ENCODE assay signal across 8 mouse cellular contexts in genomic region chr17:34587814-34588213, GRCm38 (mm10). TPM values are rescaled to one million over a fixed set of nuclear protein-coding genes. Genes with fewer than 3 reads are reported as not detected.
DNase-seq lines count a peak whose midpoint lies in the region; ATAC-seq and TF ChIP-seq lines count a peak whose summit lies in the region.

No protein-coding gene starts in this region.

- peak overlapping the region; percentile 74 for H3K4me3 ChIP-seq in kidney, postnatal 0 days (replicated peaks; ENCODE audit: low read depth, low read length)
- peak overlapping the region; percentile 87 for H3K4me3 ChIP-seq in brown adipose tissue, adult 24 weeks (ENCODE audit: insufficient read depth, low read depth, low read length)
- H3K4me3 ChIP-seq in hindbrain, embryonic 16.5 days (ENCODE audit: low read length), result peak overlapping the region; percentile 70
- H3K4me3 ChIP-seq in midbrain, postnatal 0 days (ENCODE audit: low read depth, low read length), result peak overlapping the region; percentile 71

- peaks cover 43% of the 10 kb centered on the region for H3K4me1 ChIP-seq in kidney, postnatal 0 days (replicated peaks; ENCODE audit: insufficient read depth, low read length)
- peaks cover 16% of the 10 kb centered on the region for H3K4me1 ChIP-seq in brown adipose tissue, adult 24 weeks (ENCODE audit: control insufficient read depth, insufficient read depth, insufficient read length, low read length)
- peaks cover 27% of the 10 kb centered on the region for H3K4me1 ChIP-seq in hindbrain, embryonic 16.5 days (ENCODE audit: control insufficient read depth, insufficient read depth, low read depth, low read length)
- peaks cover 27% of the 10 kb centered on the region for H3K4me1 ChIP-seq in midbrain, postnatal 0 days (ENCODE audit: insufficient read depth, low read length)

- no peak for TF ChIP-seq CTCF in kidney, postnatal 0 days (IDR thresholded peaks at IDR 0.05; ENCODE audit: low read depth)
- no peak for TF ChIP-seq CTCF in midbrain, postnatal 0 days (IDR thresholded peaks at IDR 0.05)

- no peaks in the 10 kb centered on the region for H3K27me3 ChIP-seq in kidney, postnatal 0 days (ENCODE audit: insufficient read depth, low read length)
- H3K27me3 ChIP-seq in hindbrain, embryonic 16.5 days (replicated peaks; ENCODE audit: control insufficient read depth, insufficient read depth, low read length), result no peaks in the 10 kb centered on the region
- H3K27me3 ChIP-seq in midbrain, postnatal 0 days (ENCODE audit: insufficient read depth, low read length), result no peaks in the 10 kb centered on the region

- DNase-seq in kidney, postnatal 0 days (ENCODE audit: low spot score), result no peak
- DNase-seq in kidney, postnatal 25 days, result no peak
- DNase-seq in midbrain, postnatal 0 days (ENCODE audit: low spot score), result no peak
- no peak for DNase-seq in spleen, postnatal 14 days (ENCODE audit: low spot score in 2 of 2)
- DNase-seq in layer of hippocampus, postnatal 14 days (ENCODE audit: low spot score in 2 of 2), result no peak
- no peak for DNase-seq in cerebellum, adult 11 months

- WGBS in kidney, postnatal 0 days, result 2% methylated on average over 19 of the region's 19 CpGs
- 3% methylated on average over 19 of the region's 19 CpGs for WGBS in hindbrain, embryonic 16.5 days
- WGBS in midbrain, postnatal 0 days, result 4% methylated on average over 19 of the region's 19 CpGs

- H3K27ac ChIP-seq in kidney, postnatal 0 days, result peak overlapping the region; percentile 89
- peak overlapping the region; percentile 81 for H3K27ac ChIP-seq in brown adipose tissue, adult 24 weeks (replicated peaks; ENCODE audit: low read depth, low read length)
- H3K27ac ChIP-seq in hindbrain, embryonic 16.5 days (ENCODE audit: low read depth, low read length), result peak overlapping the region; percentile 99
- H3K27ac ChIP-seq in midbrain, postnatal 0 days (ENCODE audit: low read depth, low read length), result peak overlapping the region; percentile 99

- no peak; the same call in 1 of the 2 replicates for ATAC-seq in kidney, postnatal 0 days (replicated peaks; ENCODE audit: low FRiP score, low read depth)
- no peak for ATAC-seq in hindbrain, embryonic 16.5 days
- no peak for ATAC-seq in midbrain, postnatal 0 days (ENCODE audit: low FRiP score)

- H3K36me3 ChIP-seq in kidney, postnatal 0 days (ENCODE audit: insufficient read depth, low read length), result no peaks in the 10 kb centered on the region
- H3K36me3 ChIP-seq in hindbrain, embryonic 16.5 days (ENCODE audit: control insufficient read depth, insufficient read depth, low read length), result no peaks in the 10 kb centered on the region
- no peaks in the 10 kb centered on the region for H3K36me3 ChIP-seq in midbrain, postnatal 0 days (ENCODE audit: insufficient read depth, low read length)

- peak overlapping the region; percentile 98 for H3K4me2 ChIP-seq in kidney, postnatal 0 days (ENCODE audit: low read length)
- H3K4me2 ChIP-seq in hindbrain, embryonic 16.5 days (ENCODE audit: low read length), result peak overlapping the region; percentile 69
- peak overlapping the region; percentile 65 for H3K4me2 ChIP-seq in midbrain, postnatal 0 days (ENCODE audit: low read depth, low read length, poor library complexity, severe bottlenecking)

- H3K9me3 ChIP-seq in kidney, postnatal 0 days (replicated peaks; ENCODE audit: low read length), result no peaks in the 10 kb centered on the region
- H3K9me3 ChIP-seq in hindbrain, embryonic 16.5 days (ENCODE audit: control insufficient read depth, low read length), result no peaks in the 10 kb centered on the region
- H3K9me3 ChIP-seq in midbrain, postnatal 0 days (ENCODE audit: low read length), result no peaks in the 10 kb centered on the region

- H3K9ac ChIP-seq in kidney, postnatal 0 days (ENCODE audit: low read depth, low read length), result peak overlapping the region; percentile 85
- H3K9ac ChIP-seq in hindbrain, embryonic 16.5 days (ENCODE audit: low read depth, low read length), result peak overlapping the region; percentile 81
- peak overlapping the region; percentile 79 for H3K9ac ChIP-seq in midbrain, postnatal 0 days (replicated peaks; ENCODE audit: low read length, poor library complexity, severe bottlenecking)

RNA-seq across cellular contexts. Expression of gene Gpsm3, which starts 1.8 kb away (rescaled TPM):
- polyA plus RNA-seq in kidney, postnatal 0 days (2015; fragmentation: Nextera tagmentation; extraction: Ambion mirVana), result 28.5 and 29.5 TPM in 2 replicates
- 3.3 and 7.5 TPM in 2 replicates for polyA plus RNA-seq in brown adipose tissue, adult 24 weeks (2012; ENCODE audit: insufficient read depth, insufficient read length, missing spikeins)
- polyA plus RNA-seq in hindbrain, embryonic 16.5 days (2015; fragmentation: Nextera tagmentation; extraction: Ambion mirVana), result 3.4 and 4.9 TPM in 2 replicates
- 1.2 and 4.4 TPM in 2 replicates for total RNA-seq in midbrain, postnatal 0 days (2014; rRNA removed)
- 5.5 and 6.9 TPM in 2 replicates for polyA plus RNA-seq in midbrain, postnatal 0 days (2015; fragmentation: Nextera tagmentation; extraction: Ambion mirVana)
- 1 to 10 TPM; 3.1 to 3.5 TPM for total RNA-seq in layer of hippocampus, postnatal 14 days (2021)

RNA-seq across cellular contexts. Expression of gene Pbx2, which starts 3.3 kb away (rescaled TPM):
- polyA plus RNA-seq in kidney, postnatal 0 days (2015; fragmentation: Nextera tagmentation; extraction: Ambion mirVana), result 13.0 and 13.2 TPM in 2 replicates
- 19.9 and 35.5 TPM in 2 replicates for polyA plus RNA-seq in brown adipose tissue, adult 24 weeks (2012; ENCODE audit: insufficient read depth, insufficient read length, missing spikeins)
- 7.3 and 8.3 TPM in 2 replicates for polyA plus RNA-seq in hindbrain, embryonic 16.5 days (2015; fragmentation: Nextera tagmentation; extraction: Ambion mirVana)
- total RNA-seq in midbrain, postnatal 0 days (2014; rRNA removed), result 84.8 and 95.6 TPM in 2 replicates
- 9.5 and 9.6 TPM in 2 replicates for polyA plus RNA-seq in midbrain, postnatal 0 days (2015; fragmentation: Nextera tagmentation; extraction: Ambion mirVana)
- total RNA-seq in layer of hippocampus, postnatal 14 days (2021), result 10 to 100 TPM; 43.5 to 52.7 TPM

RNA-seq across cellular contexts. Expression of gene Ager, which starts 9.8 kb away (rescaled TPM):
- 7.4 and 7.9 TPM in 2 replicates for polyA plus RNA-seq in kidney, postnatal 0 days (2015; fragmentation: Nextera tagmentation; extraction: Ambion mirVana)
- polyA plus RNA-seq in brown adipose tissue, adult 24 weeks (2012; ENCODE audit: insufficient read depth, insufficient read length, missing spikeins), result not detected in 2 replicates
- 1.3 and 1.6 TPM in 2 replicates for polyA plus RNA-seq in hindbrain, embryonic 16.5 days (2015; fragmentation: Nextera tagmentation; extraction: Ambion mirVana)
- total RNA-seq in midbrain, postnatal 0 days (2014; rRNA removed), result 1.7 and 2.1 TPM in 2 replicates
- 1.6 and 2.0 TPM in 2 replicates for polyA plus RNA-seq in midbrain, postnatal 0 days (2015; fragmentation: Nextera tagmentation; extraction: Ambion mirVana)
- total RNA-seq in layer of hippocampus, postnatal 14 days (2021), result 1 to 10 TPM; 1.2 to 1.5 TPM

RNA-seq across cellular contexts. Expression of gene Rnf5, which starts 15.7 kb away (rescaled TPM):
- polyA plus RNA-seq in kidney, postnatal 0 days (2015; fragmentation: Nextera tagmentation; extraction: Ambion mirVana), result 154 and 177 TPM in 2 replicates
- 104 and 110 TPM in 2 replicates for polyA plus RNA-seq in brown adipose tissue, adult 24 weeks (2012; ENCODE audit: insufficient read depth, insufficient read length, missing spikeins)
- 281 and 296 TPM in 2 replicates for polyA plus RNA-seq in hindbrain, embryonic 16.5 days (2015; fragmentation: Nextera tagmentation; extraction: Ambion mirVana)
- total RNA-seq in midbrain, postnatal 0 days (2014; rRNA removed), result 57.6 and 59.0 TPM in 2 replicates
- 236 and 242 TPM in 2 replicates for polyA plus RNA-seq in midbrain, postnatal 0 days (2015; fragmentation: Nextera tagmentation; extraction: Ambion mirVana)
- 10 to 100 TPM; 85.7 to 92.9 TPM for total RNA-seq in layer of hippocampus, postnatal 14 days (2021)

RNA-seq across cellular contexts. Expression of gene Agpat1, which starts 16.2 kb away (rescaled TPM):
- polyA plus RNA-seq in kidney, postnatal 0 days (2015; fragmentation: Nextera tagmentation; extraction: Ambion mirVana), result 56.1 and 58.6 TPM in 2 replicates
- polyA plus RNA-seq in brown adipose tissue, adult 24 weeks (2012; ENCODE audit: insufficient read depth, insufficient read length, missing spikeins), result 89.0 and 120 TPM in 2 replicates
- 122 and 128 TPM in 2 replicates for polyA plus RNA-seq in hindbrain, embryonic 16.5 days (2015; fragmentation: Nextera tagmentation; extraction: Ambion mirVana)
- 265 and 383 TPM in 2 replicates for total RNA-seq in midbrain, postnatal 0 days (2014; rRNA removed)
- polyA plus RNA-seq in midbrain, postnatal 0 days (2015; fragmentation: Nextera tagmentation; extraction: Ambion mirVana), result 103 and 106 TPM in 2 replicates
- 100 to 1,000 TPM; 156 to 167 TPM for total RNA-seq in layer of hippocampus, postnatal 14 days (2021)
